Mouse (Mus musculus) heart, adult 18-20 months (tissue): Measurements from ENCODE around the gene Atf6b. TPM values are rescaled to one million over a fixed set of nuclear protein-coding genes. Genes with fewer than 3 reads are reported as not detected.

Source experiments
- DNase-seq, 2 experiments: peaks; one replicate each; pipeline ENCODE4 v3.0.0; 2021 to 2022; ENCODE audit warnings: mixed read lengths in 1 of 2
- total RNA-seq, 2 experiments: library from RNA; stranded (reverse); gene quantifications; 2 replicates each; pipeline ENCODE4 v1.2.3; 2021

Gene Atf6b
- total RNA-seq, 2 experiments from 2014 or later = 15.5 to 17.2 TPM

DNA sequence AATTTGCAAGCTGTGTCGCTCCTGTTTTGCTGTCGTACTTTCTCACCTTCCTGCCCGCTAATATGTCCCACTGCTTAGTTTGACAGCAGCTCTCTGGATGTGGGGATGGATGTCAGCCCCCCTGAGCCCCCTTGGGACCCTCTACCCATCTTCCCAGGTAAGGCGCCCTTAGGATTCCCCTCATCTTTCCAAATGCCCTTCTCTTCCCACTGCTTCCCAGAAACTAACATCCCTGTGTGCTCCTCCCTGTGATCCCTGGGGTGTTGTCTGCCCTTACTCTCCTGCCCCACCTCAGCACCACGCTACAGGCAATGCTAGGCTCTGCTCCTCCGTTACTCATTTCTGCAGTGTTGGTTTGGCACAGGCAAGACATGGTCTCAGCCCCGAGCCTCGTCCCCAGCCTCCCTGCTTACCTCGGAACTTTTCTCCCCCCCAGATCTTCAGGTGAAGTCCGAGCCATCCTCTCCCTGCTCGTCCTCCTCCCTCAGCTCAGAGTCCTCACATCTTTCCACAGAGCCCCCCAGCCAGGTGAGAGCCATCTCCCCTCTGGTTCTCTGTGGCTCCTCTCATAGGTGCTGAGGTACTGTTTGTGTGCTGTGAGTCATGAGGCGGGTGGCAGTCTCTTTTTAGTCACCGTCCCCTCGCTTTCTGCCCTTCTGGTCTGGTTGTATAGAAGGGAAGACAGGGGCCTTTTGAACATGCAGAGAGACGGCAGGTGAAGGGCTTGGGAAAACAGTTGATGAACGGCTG is 1.4 kb downstream of the Atf6b start:
- no peak for DNase-seq

DNA sequence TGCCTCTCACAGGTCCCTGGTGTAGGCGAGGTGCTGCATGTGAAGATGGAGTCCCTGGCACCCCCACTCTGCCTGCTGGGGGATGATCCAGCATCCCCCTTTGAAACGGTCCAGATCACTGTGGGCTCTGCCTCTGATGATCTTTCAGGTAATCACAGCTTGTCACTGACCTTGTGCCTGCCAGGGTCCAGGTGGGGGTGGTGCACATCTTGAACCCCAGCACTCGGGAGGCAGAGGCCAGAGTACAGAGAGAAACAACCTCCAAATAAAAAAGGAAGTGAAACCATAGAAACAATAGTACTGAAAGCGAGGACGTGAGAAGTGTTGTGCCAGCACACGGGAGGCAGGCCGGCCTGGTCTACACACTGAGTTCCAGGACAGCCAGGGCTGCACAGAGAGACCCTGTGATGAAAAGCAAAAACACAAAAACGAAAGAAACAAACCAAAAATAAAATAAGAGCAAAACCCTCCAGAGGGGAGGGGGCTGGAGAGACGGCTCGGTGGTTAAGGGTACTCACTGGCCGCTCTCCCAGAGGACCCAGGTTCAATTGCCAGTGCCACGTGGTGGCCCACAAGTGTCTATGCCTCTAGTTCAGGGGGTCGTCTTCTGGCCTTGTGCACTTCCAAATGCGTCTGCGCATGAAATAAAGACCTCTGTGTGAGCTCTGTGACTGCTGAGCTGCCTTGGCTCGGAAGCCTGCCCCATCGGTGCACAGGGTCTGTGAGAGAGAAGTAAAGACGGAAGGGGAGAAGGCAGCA is 2.3 kb downstream of the Atf6b start:
- DNase-seq = peak in 1 of 2 experiments; percentile 10

DNA sequence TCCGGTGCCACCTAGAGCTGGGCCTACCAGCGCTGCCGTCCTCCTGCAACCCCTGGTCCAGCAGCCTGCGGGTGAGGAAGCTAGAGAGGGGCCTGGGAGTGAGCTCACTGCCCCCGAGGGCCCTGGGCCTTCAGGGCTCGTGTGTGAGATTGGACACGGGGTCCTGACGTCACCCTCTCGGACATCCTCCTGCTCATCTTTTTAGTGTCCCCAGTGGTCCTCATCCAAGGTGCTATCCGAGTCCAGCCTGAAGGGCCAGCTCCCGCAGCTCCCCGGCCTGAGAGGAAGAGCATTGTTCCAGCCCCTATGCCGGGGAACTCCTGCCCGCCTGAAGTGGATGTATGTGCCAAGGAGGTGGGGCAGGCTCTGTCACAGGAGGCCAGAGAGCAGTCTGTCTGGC is 3.8 kb downstream of the Atf6b start:
- DNase-seq = no peak

DNA sequence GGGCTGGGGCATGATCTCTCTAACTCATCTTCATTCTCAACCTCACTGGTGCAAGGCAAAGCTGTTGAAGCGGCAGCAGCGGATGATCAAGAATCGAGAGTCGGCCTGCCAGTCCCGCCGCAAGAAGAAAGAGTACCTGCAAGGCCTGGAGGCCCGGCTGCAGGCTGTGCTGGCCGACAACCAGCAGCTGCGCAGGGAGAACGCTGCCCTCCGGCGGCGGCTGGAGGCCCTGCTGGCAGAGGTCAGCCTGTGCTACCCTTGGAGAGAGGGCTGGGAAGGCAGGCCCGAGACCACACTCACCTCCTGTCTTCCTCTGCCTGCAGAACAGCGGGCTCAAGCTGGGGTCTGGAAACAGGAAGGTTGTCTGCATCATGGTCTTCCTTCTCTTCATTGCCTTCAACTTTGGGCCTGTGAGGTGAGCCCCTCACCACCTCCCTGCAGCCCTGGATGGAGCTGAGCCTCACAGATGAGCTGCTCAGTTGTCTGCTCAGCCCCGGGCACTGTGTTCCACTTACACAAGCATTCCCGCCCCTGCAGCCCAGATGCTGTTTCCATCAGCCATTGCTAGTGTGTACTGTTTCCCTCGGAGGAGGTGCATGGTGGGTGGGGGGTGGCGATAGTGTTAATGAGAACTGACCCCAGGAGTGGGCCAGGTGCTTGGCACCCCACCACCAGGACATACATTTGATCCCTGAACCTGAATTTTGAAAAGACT is 4.7 kb downstream of the Atf6b start:
- no peak for DNase-seq

DNA sequence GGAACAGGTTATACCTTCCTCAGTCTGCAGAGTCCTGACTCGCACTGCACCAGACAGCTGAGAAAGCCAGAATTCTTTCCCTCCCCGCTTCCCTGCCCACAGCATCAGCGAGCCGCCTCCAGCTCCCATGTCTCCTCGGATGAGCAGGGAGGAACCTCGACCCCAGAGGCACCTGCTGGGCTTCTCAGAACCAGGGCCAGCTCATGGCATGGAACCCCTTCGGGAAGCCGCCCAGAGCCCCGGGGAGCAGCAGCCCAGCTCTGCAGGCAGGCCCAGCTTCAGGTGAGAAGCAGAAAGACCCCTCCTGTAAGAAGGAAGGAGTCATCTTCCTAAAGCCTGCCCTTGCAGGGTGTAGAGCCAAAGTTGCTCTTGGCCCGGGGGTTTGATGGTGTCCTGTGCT is 5.6 kb downstream of the Atf6b start:
- no peak for DNase-seq

DNA sequence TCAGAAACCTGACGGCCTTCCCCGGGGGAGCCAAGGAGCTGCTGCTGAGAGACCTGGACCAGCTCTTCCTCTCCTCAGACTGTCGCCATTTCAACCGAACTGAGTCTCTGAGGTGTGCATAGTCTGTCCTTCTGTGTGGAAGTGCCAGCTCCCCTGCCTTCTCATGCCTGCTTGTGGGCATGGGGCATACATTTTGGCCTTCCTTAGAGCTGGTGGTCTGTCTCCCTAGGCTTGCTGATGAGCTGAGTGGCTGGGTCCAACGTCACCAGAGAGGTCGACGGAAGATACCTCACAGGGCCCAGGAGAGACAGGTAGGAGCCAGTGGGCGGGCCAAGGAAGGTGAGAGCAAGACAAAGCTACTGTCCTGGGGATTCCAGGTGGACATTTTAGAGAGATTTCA is 6.0 kb downstream of the Atf6b start:
- no peak for DNase-seq

DNA sequence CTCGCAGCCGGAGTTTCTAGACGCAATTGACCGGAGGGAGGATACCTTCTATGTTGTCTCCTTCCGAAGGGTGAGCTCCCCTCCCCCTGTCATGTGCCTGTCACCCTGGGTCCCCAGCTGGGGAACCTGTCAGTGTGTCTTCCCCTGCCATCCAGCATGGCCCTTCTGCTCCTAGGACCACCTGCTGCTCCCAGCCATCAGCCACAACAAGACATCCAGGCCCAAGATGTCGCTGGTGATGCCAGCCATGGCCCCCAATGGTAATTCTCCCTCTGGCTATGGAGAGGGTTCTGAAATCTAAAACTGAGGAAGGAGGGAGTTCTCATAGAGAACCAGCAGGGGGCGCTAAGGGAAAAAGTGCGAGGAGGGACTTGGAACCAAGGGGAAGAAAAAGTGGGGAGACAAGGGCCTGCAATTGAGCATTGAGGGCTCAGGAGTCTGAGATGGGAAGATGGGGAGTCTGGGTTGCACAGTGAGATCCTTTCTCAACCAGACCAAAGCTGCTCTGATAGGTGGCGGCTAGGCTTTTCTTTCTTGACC is 6.9 kb downstream of the Atf6b start:
- peak; percentile 69 to 89 for DNase-seq

DNA sequence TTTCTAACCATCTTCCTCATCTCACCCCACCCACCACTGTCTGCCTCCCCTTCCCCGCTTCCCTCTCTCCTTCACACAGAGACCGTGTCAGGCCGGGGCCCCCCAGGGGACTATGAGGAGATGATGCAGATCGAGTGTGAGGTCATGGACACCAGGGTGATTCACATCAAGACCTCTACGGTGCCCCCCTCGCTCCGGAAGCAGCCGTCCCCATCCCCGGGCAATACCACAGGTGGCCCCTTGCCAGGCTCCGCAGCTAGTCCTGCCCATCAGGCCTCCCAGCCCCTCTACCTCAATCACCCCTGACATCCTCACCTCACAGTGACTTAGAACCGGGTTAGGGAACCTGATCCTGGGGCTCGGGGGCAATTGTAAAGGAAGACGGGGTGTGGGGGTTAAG is 7.4 kb downstream of the Atf6b start:
- no peak for DNase-seq

DNA sequence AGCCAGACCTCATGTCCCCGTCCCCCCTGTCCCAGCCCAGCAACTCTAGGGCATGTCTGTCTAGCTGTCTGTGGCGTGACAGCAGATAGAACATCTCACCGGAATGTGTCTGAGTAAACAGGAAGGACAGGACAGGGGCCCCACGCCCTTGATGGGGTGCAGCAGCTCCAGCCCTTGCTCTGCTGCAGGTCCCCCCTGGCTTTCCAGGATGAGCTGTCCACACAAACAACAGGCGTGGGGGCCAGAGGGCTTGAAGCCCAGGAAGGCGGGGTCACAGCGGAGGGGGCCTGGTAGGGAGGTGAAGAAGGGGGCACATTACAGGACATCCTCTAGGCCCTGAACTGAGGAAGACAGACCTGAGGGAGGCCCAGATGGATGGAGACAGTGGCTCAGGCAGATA is 8.2 kb downstream of the Atf6b start:
- DNase-seq = no peak

DNA sequence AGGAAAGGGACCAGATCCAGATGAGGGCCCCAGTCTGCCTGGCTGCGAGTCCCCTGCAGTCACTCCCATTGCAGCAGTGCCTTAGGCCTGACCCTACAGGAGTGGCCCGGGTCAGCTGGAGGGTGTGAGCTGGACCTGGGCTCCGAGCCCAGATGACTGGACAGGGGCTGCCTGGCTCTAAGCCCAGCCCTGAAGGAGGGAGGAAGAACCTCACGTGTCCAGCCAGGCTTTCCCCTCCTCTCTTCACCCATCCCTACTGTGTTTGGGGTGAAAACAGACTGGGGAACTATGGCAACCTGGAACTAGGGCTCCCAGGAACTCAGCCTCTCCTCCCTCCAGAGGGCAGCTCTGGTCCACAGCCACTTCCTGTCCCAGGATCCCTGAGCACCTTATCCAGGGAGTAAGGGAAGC is 8.6 kb downstream of the Atf6b start:
- peak; percentile 93 to 97 for DNase-seq

DNA sequence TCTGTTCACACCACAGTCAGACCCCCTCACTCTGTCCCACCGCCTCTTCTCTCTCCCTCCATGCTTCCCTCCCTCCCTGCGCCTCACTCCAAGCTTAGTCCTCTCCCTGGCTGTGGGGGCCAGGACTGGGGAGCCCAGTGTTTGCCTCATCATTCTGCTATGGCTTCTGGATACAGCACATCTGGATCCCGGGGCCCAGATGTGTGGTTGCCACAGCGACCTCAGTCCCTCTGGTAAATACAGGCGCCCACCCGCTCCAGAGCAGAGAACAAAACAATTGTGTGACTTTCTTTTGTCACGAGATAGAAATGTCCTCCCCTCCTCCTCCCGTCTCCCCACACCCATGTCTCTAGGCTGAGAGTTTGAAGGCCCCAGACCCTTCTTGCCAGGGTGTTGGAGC is 9.7 kb downstream of the Atf6b start:
- peak; percentile 57 to 73 for DNase-seq

DNA sequence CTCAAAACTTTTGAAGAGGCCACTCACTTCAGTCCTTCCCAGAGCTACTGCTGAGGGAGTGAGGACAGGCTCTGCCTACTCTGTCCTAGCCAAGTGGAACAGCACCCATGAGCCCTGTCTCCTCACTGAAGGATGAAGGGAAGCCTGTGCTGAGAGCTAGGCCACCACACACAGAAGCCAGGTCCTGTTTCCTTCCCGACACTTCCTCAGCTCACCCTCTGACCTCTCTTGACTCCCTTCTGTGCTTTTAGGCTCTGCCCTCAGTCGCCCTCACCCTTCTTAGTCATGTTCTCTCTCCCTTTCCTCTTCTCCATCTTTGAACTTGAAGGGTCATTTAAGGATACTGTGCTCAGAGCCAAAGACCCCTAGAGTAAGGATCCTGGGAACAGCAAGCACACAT is 10.3 kb downstream of the Atf6b start:
- DNase-seq = peak in 1 of 2 experiments; percentile 51

DNA sequence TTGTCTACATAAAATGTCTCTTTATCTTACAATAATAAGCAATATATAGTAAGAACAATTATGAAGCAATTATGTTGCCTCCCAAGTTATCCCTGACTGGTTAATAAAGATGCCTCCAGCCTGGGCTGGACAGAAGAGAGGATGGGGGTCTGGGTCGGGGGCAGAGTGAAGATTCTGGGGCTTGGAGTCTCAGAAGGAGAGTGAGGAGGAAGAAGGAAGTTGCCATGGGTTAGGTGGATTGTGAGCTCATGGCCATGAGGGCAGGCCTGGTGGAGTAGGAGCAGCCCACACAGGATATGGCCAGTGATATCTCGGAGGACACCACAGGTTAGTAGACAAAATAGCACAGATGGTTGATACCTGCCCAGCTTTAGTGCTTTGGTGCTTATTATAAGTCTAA is 11.2 kb downstream of the Atf6b start:
- no peak for DNase-seq

DNA sequence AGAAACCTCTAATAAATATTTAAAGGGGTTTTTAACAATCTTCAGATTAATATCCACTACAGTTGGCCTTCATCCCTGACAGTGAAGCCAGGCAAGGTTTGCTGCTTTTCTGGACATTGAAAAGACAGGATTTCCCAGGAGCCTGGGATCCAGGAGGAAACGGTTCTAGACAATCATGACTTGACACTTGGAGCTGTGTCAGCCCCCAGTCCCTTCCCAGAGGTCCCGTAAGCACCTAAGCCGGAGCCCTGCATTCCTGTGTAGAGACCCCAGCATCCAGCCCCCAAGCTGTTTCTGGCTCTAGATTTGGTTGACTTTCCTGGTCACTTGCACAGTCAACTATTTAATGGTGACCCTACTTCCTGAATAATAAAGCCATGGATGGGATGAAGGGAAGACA is 11.6 kb downstream of the Atf6b start:
- no peak for DNase-seq

DNA sequence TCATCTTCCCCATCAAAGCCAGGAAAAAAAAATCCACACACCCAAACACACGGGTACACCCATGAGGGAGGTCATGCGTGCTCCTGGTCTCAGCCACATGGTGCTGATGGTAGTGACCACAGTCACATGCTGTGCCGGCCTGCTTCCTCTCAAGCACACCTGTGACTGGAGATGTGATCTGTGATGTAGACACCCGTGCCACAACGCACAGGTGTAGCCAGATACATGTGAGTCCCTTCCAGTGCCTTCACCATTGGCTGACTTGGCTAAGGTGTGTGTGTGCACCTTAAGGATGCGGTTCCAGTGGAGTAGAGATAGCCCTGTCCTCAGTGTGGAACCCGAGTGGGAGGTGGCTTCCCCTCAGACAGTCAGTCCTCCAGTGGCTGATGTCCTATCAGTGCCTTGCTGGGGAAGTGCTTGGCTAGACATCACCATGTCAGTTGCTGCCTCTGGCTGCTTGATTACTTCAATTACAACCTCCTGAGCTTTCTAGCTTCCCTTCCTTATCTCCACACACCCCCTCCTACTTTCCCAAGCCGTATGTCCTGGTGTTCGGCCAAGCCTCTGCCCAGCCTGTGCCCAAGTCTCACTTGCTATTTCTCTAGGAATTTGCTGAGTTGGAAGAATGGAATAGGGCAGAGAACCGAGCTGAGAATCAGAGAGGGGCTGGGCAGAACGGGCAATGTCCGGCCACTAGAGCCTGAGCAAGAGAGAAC is 12.4 kb downstream of the Atf6b start:
- peak in 1 of 2 experiments; percentile 44 for DNase-seq

DNA sequence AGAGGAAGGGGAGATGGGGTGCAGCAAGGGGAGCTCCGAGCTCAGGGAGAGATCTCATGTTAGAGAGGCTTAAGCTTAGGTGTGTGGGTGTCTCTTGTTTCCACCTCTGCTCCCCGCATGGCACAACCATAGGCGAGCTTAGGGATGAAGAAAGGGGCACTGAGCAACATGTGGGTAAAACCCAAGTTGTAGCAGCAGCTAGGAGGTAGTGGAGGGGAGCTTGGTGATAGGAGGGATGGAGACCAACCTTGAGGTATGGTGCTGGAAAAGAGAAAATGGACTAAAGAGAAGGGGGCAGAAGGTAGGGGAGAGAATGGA is 12.9 kb downstream of the Atf6b start:
- no peak for DNase-seq

DNA sequence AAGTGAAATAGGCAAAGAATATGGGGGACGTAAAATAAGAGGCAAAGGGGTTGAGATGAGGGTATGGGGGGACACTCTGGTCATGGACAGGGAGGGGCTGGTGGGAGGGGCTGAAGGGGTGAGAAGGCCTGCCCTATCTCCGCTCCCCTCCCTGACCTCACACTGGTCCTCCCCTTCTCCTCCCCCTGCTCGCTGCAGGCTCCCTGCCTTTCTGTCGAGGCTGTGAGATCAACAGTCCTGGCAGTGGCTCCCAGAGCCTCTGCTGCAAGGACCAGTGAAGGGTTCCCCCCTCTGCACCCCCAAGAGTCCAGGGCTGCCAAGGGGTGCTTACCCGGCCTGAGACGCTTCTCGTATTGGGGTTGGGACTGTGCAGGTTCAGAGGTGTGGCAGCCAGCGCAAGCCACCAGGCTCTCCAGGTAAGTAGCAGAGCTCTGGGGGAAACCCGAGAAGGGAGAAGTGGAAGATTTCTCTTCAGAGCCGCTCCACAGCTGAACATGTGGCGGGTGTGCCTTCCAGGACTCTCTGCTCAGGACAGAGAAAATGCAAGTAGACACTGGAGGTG is 13.4 kb downstream of the Atf6b start:
- peak; percentile 58 to 77 for DNase-seq

DNA sequence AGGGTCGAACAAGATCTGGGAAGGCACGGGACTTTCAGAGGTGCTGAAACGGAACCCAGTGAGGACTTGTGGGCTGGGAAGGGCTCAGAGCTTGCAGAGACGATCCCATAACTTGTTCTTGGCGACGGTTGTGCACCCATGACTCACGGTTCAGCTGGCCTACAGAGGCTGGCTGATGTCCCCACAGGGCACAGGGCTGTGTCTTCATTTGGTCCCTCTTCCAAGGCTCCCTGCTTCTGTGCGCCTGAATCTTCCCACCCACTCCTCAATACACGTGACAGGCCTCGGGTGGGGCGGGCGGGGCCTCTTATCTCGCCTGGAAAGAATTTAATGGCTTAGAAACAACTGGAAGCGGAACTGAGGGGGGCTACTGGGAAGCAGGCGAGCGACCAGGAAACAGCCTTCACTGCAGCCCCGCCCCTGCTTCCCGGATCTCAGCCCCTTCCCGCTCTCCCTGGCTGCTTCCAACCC is 14.2 kb downstream of the Atf6b start:
- DNase-seq = peak; percentile 80 to 88

DNA sequence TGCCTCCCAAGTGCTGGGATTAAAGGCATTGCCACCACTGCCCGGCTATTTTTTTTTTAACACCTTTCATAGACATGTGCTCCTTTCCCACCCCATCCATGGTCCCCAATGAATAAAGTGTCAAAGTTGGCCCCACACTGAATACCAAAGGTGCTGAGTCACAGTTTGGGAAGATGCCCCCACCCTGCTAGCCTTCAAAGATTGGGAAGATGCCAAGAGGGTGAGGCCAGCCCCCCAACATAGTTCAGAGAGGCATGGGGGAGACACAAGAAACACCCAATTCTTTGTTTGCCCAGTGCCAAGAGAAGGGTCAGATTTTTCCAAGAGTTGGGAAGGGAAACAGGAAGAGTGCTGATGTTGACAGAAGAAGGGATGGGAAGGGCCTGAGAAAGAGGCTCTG is 15.5 kb downstream of the Atf6b start:
- peak in 1 of 2 experiments; percentile 42 for DNase-seq

DNA sequence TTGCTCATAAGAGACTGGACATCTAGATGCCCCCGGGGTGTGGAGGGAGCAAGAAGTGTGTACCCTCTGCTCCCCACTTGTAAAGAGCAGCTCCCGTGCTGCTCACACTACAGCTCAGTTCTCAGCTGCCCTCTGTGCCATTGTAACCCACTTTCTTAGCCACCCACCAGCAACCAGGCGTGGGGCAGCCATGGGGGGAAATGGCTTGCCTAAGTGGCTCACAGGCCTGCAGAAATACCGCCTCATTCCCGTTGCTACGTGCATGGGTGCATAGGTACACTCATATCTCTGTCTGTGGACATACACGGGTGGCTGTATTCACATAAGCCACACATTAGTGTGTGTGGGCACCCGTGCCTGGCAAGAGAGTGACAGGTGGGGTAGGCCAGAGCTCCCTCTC is 16.0 kb downstream of the Atf6b start:
- DNase-seq = no peak

DNA sequence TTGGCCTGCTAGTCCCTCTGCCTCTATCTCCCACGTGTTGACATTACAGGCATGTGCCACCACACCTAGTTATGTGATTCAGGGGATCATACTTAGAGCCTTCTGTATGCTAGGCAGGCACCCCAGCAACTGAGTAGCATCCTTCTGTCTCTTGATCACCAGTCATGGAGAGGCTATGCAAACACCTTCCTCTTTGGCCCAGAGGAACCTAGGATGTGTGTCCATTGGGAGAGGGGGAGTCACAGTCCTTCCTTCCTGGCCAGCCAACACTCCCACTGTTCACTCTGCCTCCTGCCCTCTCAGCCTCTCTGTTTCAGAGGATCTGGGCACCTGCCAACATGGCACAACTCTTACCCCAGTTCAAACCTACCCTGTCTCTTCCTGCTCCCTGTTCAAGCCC is 16.6 kb downstream of the Atf6b start:
- no peak for DNase-seq

DNA sequence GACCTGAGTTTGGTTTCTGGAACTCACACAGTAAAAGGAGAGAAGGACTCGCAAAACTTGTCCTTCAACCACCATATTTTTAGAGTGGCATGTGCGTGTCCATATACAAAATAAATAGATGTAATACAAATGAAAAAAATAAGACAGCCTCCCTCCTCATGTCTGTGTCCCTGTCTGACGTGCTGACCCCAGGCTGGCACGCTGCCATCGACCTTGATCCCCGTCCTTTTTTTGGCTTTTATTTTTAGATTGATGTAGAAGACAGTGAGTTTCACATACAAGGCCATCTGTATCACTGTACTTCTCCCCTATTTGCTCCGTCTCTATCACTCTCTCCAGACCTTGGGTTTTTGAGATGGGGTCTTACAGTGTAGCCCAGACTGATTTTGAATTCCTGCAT is 17.5 kb downstream of the Atf6b start:
- DNase-seq = no peak
